Mouse (Mus musculus): ENCODE measurements around the gene Mrm3. TPM values are rescaled to one million over a fixed set of nuclear protein-coding genes. Genes with fewer than 3 reads are reported as not detected.
A peak's percentile ranks its signal among the peaks of the same experiment; 100 is the strongest.

The Mrm3 gene
- polyA plus RNA-seq, 1 experiment from 2014 or later, result 29.3 TPM

DNA sequence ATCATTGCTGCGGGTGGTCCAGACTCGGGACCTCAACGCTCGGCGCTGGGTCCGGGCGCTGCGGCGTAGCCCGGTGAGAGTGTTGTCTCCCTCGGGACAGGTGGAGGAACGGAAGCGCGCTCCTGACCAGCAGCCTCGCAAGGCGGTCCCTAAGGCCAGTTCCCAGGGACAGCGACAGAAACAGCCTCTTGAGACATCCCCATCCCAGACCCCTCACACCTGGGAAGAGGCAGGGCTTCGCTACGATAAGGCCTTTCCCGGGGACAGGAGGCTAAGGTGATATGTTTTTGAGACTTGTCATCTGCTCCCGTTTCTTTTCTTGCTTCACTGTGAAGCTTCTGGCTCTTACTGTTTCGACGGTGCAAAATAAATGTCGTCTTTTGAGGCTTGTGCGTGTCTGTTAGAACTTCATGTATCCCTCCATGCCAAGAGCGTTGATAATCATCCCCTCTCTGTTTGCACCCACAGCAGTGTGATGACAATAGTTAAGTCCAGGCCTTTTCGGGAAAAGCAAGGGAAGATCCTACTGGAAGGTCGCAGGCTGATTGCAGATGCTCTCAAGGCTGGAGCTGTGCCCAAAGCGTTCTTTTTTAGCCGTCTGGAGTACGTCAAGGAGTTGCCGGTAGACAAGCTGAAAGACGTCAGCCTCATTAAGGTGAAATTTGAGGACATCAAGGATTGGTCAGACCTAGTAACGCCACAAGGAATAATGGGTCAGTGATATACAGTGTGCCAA lies 464 bp downstream of the Mrm3 start:
- Histone ChIP-seq H3K4me3 (ENCODE audit: low read length) (peak overlapping the region; percentile 85), H3K27ac (ENCODE audit: low read depth, low read length) (no peak overlapping the region), H3K9ac (ENCODE audit: low read depth, low read length) (peak overlapping the region; percentile 82), H3K4me1 (ENCODE audit: control insufficient read depth, insufficient read depth, low read length) (peaks cover 12% of the 10 kb centered on the region; the same call in 1 of the 2 replicates), H3K4me2 (replicated peaks; ENCODE audit: low read depth, low read length) (peak overlapping the region; percentile 91), H3K27me3 (ENCODE audit: control insufficient read depth, insufficient read depth, low read length) (no peaks in the 10 kb centered on the region), H3K9me3 (ENCODE audit: control insufficient read depth, low read length) (no peaks in the 10 kb centered on the region), H3K36me3 (ENCODE audit: control insufficient read depth, insufficient read depth, low read length) (peaks cover 21% of the 10 kb centered on the region)
- peak; percentile 58 for ATAC-seq (ENCODE audit: low FRiP score, low TSS enrichment)
- WGBS, result 2% methylated on average over 34 of the region's 34 CpGs

DNA sequence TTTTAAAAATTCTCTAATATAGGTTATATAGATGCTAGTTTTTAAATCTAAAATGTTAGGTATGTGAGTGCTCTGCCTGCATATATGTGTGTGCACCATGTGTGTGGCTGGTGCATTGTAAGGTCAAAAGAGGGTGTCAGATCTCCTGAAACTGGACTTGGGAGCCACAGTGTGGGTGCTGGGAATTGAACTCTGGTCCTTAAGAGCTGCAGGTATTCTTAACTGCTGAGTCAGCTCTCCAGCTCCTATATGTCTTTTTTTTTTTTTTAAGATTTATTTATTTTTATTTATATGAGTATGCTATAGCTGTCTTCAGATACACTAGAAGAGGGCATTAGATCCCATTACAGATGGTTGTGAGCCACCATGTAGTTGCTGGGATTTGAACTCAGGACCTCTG lies 2.9 kb downstream of the Mrm3 start:
- H3K27me3 ChIP-seq (ENCODE audit: control insufficient read depth, insufficient read depth, low read length), result no peaks in the 10 kb centered on the region
- peaks cover 31% of the 10 kb centered on the region for H3K36me3 ChIP-seq (ENCODE audit: control insufficient read depth, insufficient read depth, low read length)
- no peaks in the 10 kb centered on the region for H3K9me3 ChIP-seq (ENCODE audit: control insufficient read depth, low read length)
- no peak overlapping the region for H3K27ac ChIP-seq (ENCODE audit: low read depth, low read length)
- ATAC-seq (ENCODE audit: low FRiP score, low TSS enrichment), result no peak
- H3K4me3 ChIP-seq (ENCODE audit: low read length), result no peak overlapping the region
- no peak overlapping the region for H3K4me2 ChIP-seq (replicated peaks; ENCODE audit: low read depth, low read length)
- no peak overlapping the region for H3K9ac ChIP-seq (ENCODE audit: low read depth, low read length)
- peaks cover 12% of the 10 kb centered on the region; the same call in 1 of the 2 replicates for H3K4me1 ChIP-seq (ENCODE audit: control insufficient read depth, insufficient read depth, low read length)

DNA sequence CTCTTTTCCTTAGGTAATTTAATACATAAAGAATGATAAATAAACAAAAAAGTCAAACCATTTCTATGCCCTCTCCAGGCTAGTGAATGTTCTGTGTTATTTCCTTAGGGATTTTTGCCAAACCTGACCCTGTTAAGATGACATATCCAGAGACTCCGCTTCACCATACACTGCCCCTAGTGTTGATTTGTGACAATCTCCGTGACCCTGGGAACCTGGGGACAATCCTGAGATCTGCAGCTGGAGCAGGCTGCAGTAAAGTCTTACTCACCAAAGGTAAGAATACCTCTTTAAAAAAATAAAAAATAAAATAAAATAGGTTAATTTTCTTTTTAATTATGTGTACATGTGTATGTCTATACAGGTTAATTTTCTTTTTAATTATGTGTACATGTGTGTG lies 3.7 kb downstream of the Mrm3 start:
- H3K9ac ChIP-seq (ENCODE audit: low read depth, low read length), result no peak overlapping the region
- no peak overlapping the region for H3K4me3 ChIP-seq (ENCODE audit: low read length)
- H3K27me3 ChIP-seq (ENCODE audit: control insufficient read depth, insufficient read depth, low read length), result no peaks in the 10 kb centered on the region
- H3K27ac ChIP-seq (ENCODE audit: low read depth, low read length), result no peak overlapping the region
- H3K36me3 ChIP-seq (ENCODE audit: control insufficient read depth, insufficient read depth, low read length), result peaks cover 36% of the 10 kb centered on the region
- no peaks in the 10 kb centered on the region for H3K9me3 ChIP-seq (ENCODE audit: control insufficient read depth, low read length)
- no peak overlapping the region for H3K4me2 ChIP-seq (replicated peaks; ENCODE audit: low read depth, low read length)
- peaks cover 12% of the 10 kb centered on the region; the same call in 1 of the 2 replicates for H3K4me1 ChIP-seq (ENCODE audit: control insufficient read depth, insufficient read depth, low read length)
- WGBS, result 60% methylated on average over 2 of the region's 2 CpGs
- no peak for ATAC-seq (ENCODE audit: low FRiP score, low TSS enrichment)

GRCm38 (mm10) chr11:76252036-76252435 lies 8.5 kb downstream of the Mrm3 start:
- Histone ChIP-seq H3K4me1 (ENCODE audit: control insufficient read depth, insufficient read depth, low read length) (no peaks in the 10 kb centered on the region; the same call in 1 of the 2 replicates), H3K9me3 (ENCODE audit: control insufficient read depth, low read length) (no peaks in the 10 kb centered on the region), H3K9ac (ENCODE audit: low read depth, low read length) (no peak overlapping the region), H3K36me3 (ENCODE audit: control insufficient read depth, insufficient read depth, low read length) (peaks cover 31% of the 10 kb centered on the region), H3K27me3 (ENCODE audit: control insufficient read depth, insufficient read depth, low read length) (no peaks in the 10 kb centered on the region), H3K4me3 (ENCODE audit: low read length) (no peak overlapping the region), H3K4me2 (replicated peaks; ENCODE audit: low read depth, low read length) (no peak overlapping the region), H3K27ac (ENCODE audit: low read depth, low read length) (no peak overlapping the region)
- 69% methylated on average over 3 of the region's 3 CpGs for WGBS
- no peak for ATAC-seq (ENCODE audit: low FRiP score, low TSS enrichment)

GRCm38 (mm10) chr11:76253145-76253917 lies 9.8 kb downstream of the Mrm3 start:
- Histone ChIP-seq H3K4me2 (replicated peaks; ENCODE audit: low read depth, low read length) (no peak overlapping the region), H3K4me1 (ENCODE audit: control insufficient read depth, insufficient read depth, low read length) (no peaks in the 10 kb centered on the region; the same call in 1 of the 2 replicates), H3K9me3 (ENCODE audit: control insufficient read depth, low read length) (no peaks in the 10 kb centered on the region), H3K27me3 (ENCODE audit: control insufficient read depth, insufficient read depth, low read length) (no peaks in the 10 kb centered on the region), H3K27ac (ENCODE audit: low read depth, low read length) (no peak overlapping the region), H3K4me3 (ENCODE audit: low read length) (no peak overlapping the region), H3K9ac (ENCODE audit: low read depth, low read length) (no peak overlapping the region), H3K36me3 (ENCODE audit: control insufficient read depth, insufficient read depth, low read length) (peaks cover 31% of the 10 kb centered on the region)
- WGBS, result 37% methylated on average over 5 of the region's 5 CpGs
- ATAC-seq (ENCODE audit: low FRiP score, low TSS enrichment), result peak; percentile 87

GRCm38 (mm10) chr11:76253918-76254264 lies 10.4 kb downstream of the Mrm3 start:
- peaks cover 28% of the 10 kb centered on the region for H3K36me3 ChIP-seq (ENCODE audit: control insufficient read depth, insufficient read depth, low read length)

GRCm38 (mm10) chr11:76255431-76256001 lies 12.0 kb downstream of the Mrm3 start:
- Histone ChIP-seq H3K36me3 (ENCODE audit: control insufficient read depth, insufficient read depth, low read length) (peaks cover 14% of the 10 kb centered on the region; the same call in 1 of the 2 replicates), H3K4me2 (replicated peaks; ENCODE audit: low read depth, low read length) (no peak overlapping the region), H3K27me3 (ENCODE audit: control insufficient read depth, insufficient read depth, low read length) (no peaks in the 10 kb centered on the region), H3K9ac (ENCODE audit: low read depth, low read length) (no peak overlapping the region), H3K4me3 (ENCODE audit: low read length) (no peak overlapping the region), H3K27ac (ENCODE audit: low read depth, low read length) (no peak overlapping the region), H3K9me3 (ENCODE audit: control insufficient read depth, low read length) (no peaks in the 10 kb centered on the region), H3K4me1 (ENCODE audit: control insufficient read depth, insufficient read depth, low read length) (no peaks in the 10 kb centered on the region; the same call in 1 of the 2 replicates)
- no peak for ATAC-seq (ENCODE audit: low FRiP score, low TSS enrichment)
- WGBS, result 53% methylated on average over 4 of the region's 4 CpGs

More at GRCm38 (mm10) chr11:76253918-76254264, 10.4 kb downstream of the Mrm3 start:
- Histone ChIP-seq H3K9ac (ENCODE audit: low read depth, low read length) (no peak overlapping the region), H3K4me1 (ENCODE audit: control insufficient read depth, insufficient read depth, low read length) (no peaks in the 10 kb centered on the region; the same call in 1 of the 2 replicates), H3K27me3 (ENCODE audit: control insufficient read depth, insufficient read depth, low read length) (no peaks in the 10 kb centered on the region), H3K27ac (ENCODE audit: low read depth, low read length) (no peak overlapping the region), H3K9me3 (ENCODE audit: control insufficient read depth, low read length) (no peaks in the 10 kb centered on the region), H3K4me3 (ENCODE audit: low read length) (no peak overlapping the region), H3K4me2 (replicated peaks; ENCODE audit: low read depth, low read length) (no peak overlapping the region)
- WGBS, result 77% methylated on average over 4 of the region's 4 CpGs
- ATAC-seq (ENCODE audit: low FRiP score, low TSS enrichment), result peak; percentile 48; the same call in 1 of the 2 replicates

DNA sequence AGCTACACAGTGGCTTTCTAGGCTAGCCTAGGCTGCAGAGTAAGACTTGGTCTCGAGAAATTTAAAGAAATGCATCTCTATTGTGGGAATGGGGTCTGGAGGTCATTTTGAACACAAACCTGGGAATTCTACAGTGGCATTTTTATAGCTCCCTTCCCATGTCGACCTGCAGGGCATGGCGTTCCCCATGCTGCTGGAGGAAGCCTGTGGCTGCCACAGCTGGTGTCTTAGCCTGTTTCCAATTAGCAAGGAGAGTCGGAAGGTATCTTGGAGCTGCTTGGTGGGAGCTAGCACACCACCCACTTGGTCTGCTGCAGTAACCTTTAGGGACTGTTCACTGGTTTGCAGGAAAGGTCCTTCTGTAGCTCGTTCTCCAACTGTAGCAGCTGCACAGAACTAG lies 12.6 kb downstream of the Mrm3 start:
- H3K4me3 ChIP-seq (ENCODE audit: low read length), result no peak overlapping the region
- H3K4me1 ChIP-seq (ENCODE audit: control insufficient read depth, insufficient read depth, low read length), result no peaks in the 10 kb centered on the region; the same call in 1 of the 2 replicates
- no peak for ATAC-seq (ENCODE audit: low FRiP score, low TSS enrichment)
- no peak overlapping the region for H3K9ac ChIP-seq (ENCODE audit: low read depth, low read length)
- no peak overlapping the region for H3K4me2 ChIP-seq (replicated peaks; ENCODE audit: low read depth, low read length)
- peaks cover 9% of the 10 kb centered on the region; the same call in 1 of the 2 replicates for H3K36me3 ChIP-seq (ENCODE audit: control insufficient read depth, insufficient read depth, low read length)
- WGBS, result 11% methylated on average over 5 of the region's 5 CpGs
- H3K27ac ChIP-seq (ENCODE audit: low read depth, low read length), result no peak overlapping the region
- no peaks in the 10 kb centered on the region for H3K27me3 ChIP-seq (ENCODE audit: control insufficient read depth, insufficient read depth, low read length)
- H3K9me3 ChIP-seq (ENCODE audit: control insufficient read depth, low read length), result no peaks in the 10 kb centered on the region

Measured in kidney, embryonic 14.5 days (tissue).